Mouse (Mus musculus) ES-E14 (cell line): ENCODE data around the gene Chrna4. TPM values are rescaled to one million over a fixed set of nuclear protein-coding genes. Genes with fewer than 3 reads are reported as not detected.
A peak's percentile ranks its signal among the peaks of the same experiment; 100 is the strongest.

Experiments used
- DNase-seq: peaks from one replicate; pipeline ENCODE4 v3.0.0-alpha.2; 2013; ENCODE audit warnings: low read depth, low spot score
- H3K27ac ChIP-seq: 2 replicates; pipeline ENCODE4 v1.5.1; 2012; ENCODE audit warnings: low read depth, mild to moderate bottlenecking, low read length, moderate library complexity, mixed read lengths; ENCODE audit not compliant: poor library complexity, insufficient read depth, severe bottlenecking
- H3K36me3 ChIP-seq: 2 replicates; pipeline ENCODE4 v1.6.1; 2012; ENCODE audit warnings: mild to moderate bottlenecking, low read length, moderate library complexity, mixed read lengths; ENCODE audit not compliant: control insufficient read depth, poor library complexity, insufficient read depth, severe bottlenecking
- H3K4me1 ChIP-seq, 2 experiments: fragments of 150-350 bp in 1 of 2; sonication (generic) in 1 of 2; 2 replicates each; pipeline ENCODE4 v1.6.1; 2012; ENCODE audit warnings: low read length in 2 of 2, mild to moderate bottlenecking in 1 of 2, mixed read lengths in 1 of 2; ENCODE audit not compliant: control insufficient read depth in 2 of 2, insufficient read depth in 2 of 2, poor library complexity in 1 of 2
- H3K4me3 ChIP-seq, 2 experiments: fragments of 150-350 bp in 1 of 2; sonication (generic) in 1 of 2; 2 replicates each; pipeline ENCODE4 v1.5.1; 2012; ENCODE audit warnings: low read length in 2 of 2, low read depth in 1 of 2, mild to moderate bottlenecking in 1 of 2, mixed read lengths in 1 of 2; ENCODE audit not compliant: insufficient read depth in 1 of 2, poor library complexity in 1 of 2, severe bottlenecking in 1 of 2
- H3K9ac ChIP-seq: 2 replicates; pipeline ENCODE4 v1.6.1; 2012; ENCODE audit warnings: low read depth, mild to moderate bottlenecking, low read length, mixed read lengths; ENCODE audit not compliant: poor library complexity, insufficient read depth, severe bottlenecking
- H3K9me3 ChIP-seq: fragments of 150-350 bp; sonication (generic); 2 replicates; pipeline ENCODE4 v1.6.1; 2012; ENCODE audit warnings: low read depth, mild to moderate bottlenecking, low read length; ENCODE audit not compliant: control insufficient read depth, insufficient read depth
- CHD2 ChIP-seq: IDR thresholded peaks from 2 replicates; pipeline ENCODE4 v1.6.1; 2014; ENCODE audit warnings: mild to moderate bottlenecking, low read depth, low read length, inconsistent platforms
- HCFC1 ChIP-seq: IDR thresholded peaks from 2 replicates; pipeline ENCODE4 v1.6.1; 2012; ENCODE audit warnings: low read length, inconsistent platforms, borderline replicate concordance; ENCODE audit not compliant: insufficient read depth
- MAFK ChIP-seq: IDR thresholded peaks from 2 replicates; pipeline ENCODE4 v1.6.1; 2014; ENCODE audit warnings: mild to moderate bottlenecking, low read depth, low read length, inconsistent platforms; ENCODE audit not compliant: insufficient read depth
- ZC3H11A ChIP-seq: IDR thresholded peaks from 2 replicates; pipeline ENCODE4 v1.6.1; 2012; ENCODE audit warnings: low read depth, mild to moderate bottlenecking, inconsistent platforms, low read length, borderline replicate concordance
- ZNF384 ChIP-seq: IDR thresholded peaks from 2 replicates; pipeline ENCODE4 v1.6.1; 2012; ENCODE audit warnings: low read depth, low read length, inconsistent platforms
- in situ Hi-C, 2 experiments: fragments of 600-800 bp; cut with MboI; formaldehyde crosslinking; loops; one replicate each; pipeline ENCODE4 v1.15.1; 2025; ENCODE audit warnings: low sequenced_read_pairs in 2 of 2, inconsistent platforms in 1 of 2; ENCODE audit not compliant: unreplicated experiment in 2 of 2
- total RNA-seq: library from RNA; depleted of rRNA; stranded (reverse); fragments of 300-350 nt; gene quantifications from 2 replicates; pipeline ENCODE4 v1.2.3, GENCODE M21; 2012

Chrna4 gene
- total RNA-seq, 1 experiment: 0.71 TPM

GRCm38 (mm10) chr2:181038644-181039355, 4.5 kb downstream of the Chrna4 start:
- Histone ChIP-seq H3K4me1 (peaks cover 3 to 25% of the 10 kb centered on the region in 2 experiments; a peak in 3 of 4 replicates), H3K9me3 (no peaks in the 10 kb centered on the region), H3K9ac (peak overlapping the region; percentile 51), H3K36me3 (no peaks in the 10 kb centered on the region), H3K27ac (no peak overlapping the region), H3K4me3 (peak overlapping the region; percentile 64 to 65)
- TF ChIP-seq ZNF384 (no peak), CHD2 (no peak), ZC3H11A (no peak), MAFK (no peak), HCFC1 (no peak)
- in situ Hi-C loops: no loop called here
- DNase-seq: no peak

- H3K9ac ChIP-seq: no peak overlapping the region
- H3K4me3 ChIP-seq: no peak overlapping the region
- H3K4me1 ChIP-seq: peaks cover 0 to 5% of the 10 kb centered on the region in 2 experiments; a peak in 2 of 4 replicates
- in situ Hi-C loops: no loop called here
- no peak overlapping the region for H3K27ac ChIP-seq
- no peaks in the 10 kb centered on the region for H3K9me3 ChIP-seq
- no peaks in the 10 kb centered on the region for H3K36me3 ChIP-seq
- DNase-seq: no peak
- TF ChIP-seq MAFK: no peak
- no peak for TF ChIP-seq ZC3H11A
- no peak for TF ChIP-seq ZNF384
- no peak for TF ChIP-seq HCFC1
- TF ChIP-seq CHD2: no peak
These were observed 6.8 kb downstream of the Chrna4 start for GRCm38 (mm10) chr2:181036561-181036960.

- TF ChIP-seq CHD2 (no peak), ZC3H11A (no peak), ZNF384 (no peak), HCFC1 (no peak), MAFK (no peak)
- H3K9me3 ChIP-seq: no peaks in the 10 kb centered on the region
- in situ Hi-C loops: no loop called here
- no peak overlapping the region for H3K9ac ChIP-seq
- H3K4me3 ChIP-seq: no peak overlapping the region
- peaks cover 0 to 4% of the 10 kb centered on the region in 2 experiments; a peak in 1 of 4 replicates for H3K4me1 ChIP-seq
- no peak overlapping the region for H3K27ac ChIP-seq
- DNase-seq: no peak
- no peaks in the 10 kb centered on the region for H3K36me3 ChIP-seq
These were observed 8.2 kb downstream of the Chrna4 start for GRCm38 (mm10) chr2:181035186-181035585.

GRCm38 (mm10) chr2:181033310-181033709, 10.0 kb downstream of the Chrna4 start:
- H3K9ac ChIP-seq: no peak overlapping the region
- H3K4me3 ChIP-seq: no peak overlapping the region
- peaks cover 0 to under 1% of the 10 kb centered on the region in 2 experiments; a peak in 1 of 4 replicates for H3K4me1 ChIP-seq
- no peaks in the 10 kb centered on the region for H3K9me3 ChIP-seq
- TF ChIP-seq ZNF384 (no peak), HCFC1 (no peak), ZC3H11A (no peak), CHD2 (no peak), MAFK (no peak)
- H3K27ac ChIP-seq: no peak overlapping the region
- no peaks in the 10 kb centered on the region for H3K36me3 ChIP-seq
- no peak for DNase-seq
- in situ Hi-C loops: no loop called here
